Mouse (Mus musculus): ENCODE results near the gene Kif26b.

DNA sequence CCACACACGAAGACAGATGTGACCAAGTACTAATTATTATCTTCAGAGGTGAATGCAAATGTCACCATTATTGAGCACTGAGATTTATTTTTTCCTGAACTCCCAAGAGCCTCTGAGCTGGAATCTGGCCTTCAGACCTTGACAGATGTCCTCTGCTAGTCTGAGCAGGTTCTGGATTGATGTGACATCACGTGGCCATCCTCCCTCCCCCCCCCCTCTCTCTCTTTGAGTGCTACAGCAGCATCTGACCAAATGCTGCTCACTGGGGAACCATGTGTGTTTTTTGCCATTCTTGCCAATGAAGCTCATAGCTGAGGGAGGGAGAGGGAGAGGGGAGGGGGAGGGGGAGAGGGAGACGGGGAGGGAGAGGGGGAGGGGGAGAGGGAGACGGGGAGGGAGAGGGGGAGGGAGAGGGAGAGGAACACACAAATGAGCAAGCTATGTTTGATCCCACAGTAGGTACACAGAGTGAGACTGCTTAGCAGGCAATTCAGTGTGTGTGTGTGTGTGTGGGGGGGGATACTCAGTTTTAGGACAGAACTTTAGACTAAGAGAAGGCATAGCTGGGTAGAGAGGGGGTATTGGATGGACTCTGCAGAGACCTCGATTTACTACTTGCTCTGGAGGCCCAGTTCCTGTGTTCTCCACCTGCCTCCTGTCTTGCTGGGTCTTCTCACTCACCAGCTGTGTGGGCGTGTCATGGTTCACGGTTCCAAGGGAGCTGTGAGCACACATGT lies 241.9 kb downstream of the Kif26b start:
- no peak for TF ChIP-seq CTCF (IDR thresholded peaks at IDR 0.05)
- TF ChIP-seq EP300 (IDR thresholded peaks at IDR 0.05; ENCODE audit: insufficient read depth, low read depth, low read length) = no peak
